Mouse (Mus musculus): ENCODE measurements around the gene Rnf220.

- TF ChIP-seq SIN3A (IDR thresholded peaks at IDR 0.05; ENCODE audit: low read length) (no peak), ZNF384 (IDR thresholded peaks at IDR 0.05; ENCODE audit: low read depth, low read length) (no peak), E2F4 (IDR thresholded peaks at IDR 0.05; ENCODE audit: insufficient replicate concordance, low read depth, low read length) (no peak), GABPA (IDR thresholded peaks at IDR 0.05; ENCODE audit: insufficient replicate concordance, low read depth, low read length) (no peak), ZMIZ1 (IDR thresholded peaks at IDR 0.05; ENCODE audit: low read depth, low read length) (no peak), CTCF (conservative IDR thresholded peaks at IDR 0.05 in 1 of 2, IDR thresholded peaks at IDR 0.05 in 1 of 2; ENCODE audit: low read depth in 2 of 2, low read length in 2 of 2) (no peak)
Observed at GRCm38 (mm10) chr4:117303581-117304238, 193.1 kb downstream of the Rnf220 start.

All from CH12.LX (cell line).